Mouse (Mus musculus): Measurements from ENCODE around the gene Sh3bp5. TPM values are rescaled to one million over a fixed set of nuclear protein-coding genes. Genes with fewer than 3 reads are reported as not detected.

Sh3bp5 gene
- total and polyA plus RNA-seq, 3 experiments: 0.19 to 1.0 TPM; not detected in 1

- H3K4me1 ChIP-seq (ENCODE audit: control insufficient read depth in 1 of 2, insufficient read depth in 2 of 2, low read length in 2 of 2): no peaks in the 10 kb centered on the region
Measured at GRCm38 (mm10) chr14:31437826-31438529, 2.1 kb upstream of the Sh3bp5 start.

GRCm38 (mm10) chr14:31435018-31435915 is 611 bp downstream of the Sh3bp5 start:
- no peak for TF ChIP-seq MAFK (IDR thresholded peaks at IDR 0.05; ENCODE audit: borderline replicate concordance, low read depth, low read length)
- no peak for TF ChIP-seq MEF2A (IDR thresholded peaks at IDR 0.05; ENCODE audit: extremely low read depth, insufficient replicate concordance, low read depth, low read length, poor library complexity, severe bottlenecking)
- no peak for TF ChIP-seq CTCF (IDR thresholded peaks at IDR 0.05 in 2 of 3, conservative IDR thresholded peaks at IDR 0.05 in 1 of 3; ENCODE audit: control insufficient read depth in 1 of 3, insufficient read depth in 1 of 3, low read depth in 2 of 3, low read length in 3 of 3, poor library complexity in 1 of 3, severe bottlenecking in 1 of 3)
- TF ChIP-seq CHD2 (IDR thresholded peaks at IDR 0.05; ENCODE audit: low read length): no peak
- no peak for TF ChIP-seq MAX (IDR thresholded peaks at IDR 0.05; ENCODE audit: low read length)
- no peak for TF ChIP-seq USF2 (IDR thresholded peaks at IDR 0.05; ENCODE audit: borderline replicate concordance in 1 of 2, insufficient read depth in 1 of 2, low read depth in 1 of 2, low read length in 2 of 2)
- no peak for TF ChIP-seq SMC3 (IDR thresholded peaks at IDR 0.05; ENCODE audit: low read depth, low read length)
- no peak for TF ChIP-seq NRF1 (IDR thresholded peaks at IDR 0.05; ENCODE audit: insufficient read depth, low read depth, low read length, poor library complexity, severe bottlenecking)
- no peak for TF ChIP-seq GATA1 (IDR thresholded peaks at IDR 0.05; ENCODE audit: low read depth, low read length)
- no peak for TF ChIP-seq USF1 (IDR thresholded peaks at IDR 0.05; ENCODE audit: low read depth, low read length)
- Histone ChIP-seq H3K79me2 (ENCODE audit: control insufficient read depth, insufficient read depth, low read length, poor library complexity) (no peaks in the 10 kb centered on the region), H3K9ac (ENCODE audit: control insufficient read depth, low read depth, low read length, poor library complexity, severe bottlenecking) (peak overlapping the region; percentile 62), H3K27ac (ENCODE audit: control insufficient read depth, low read depth, low read length) (no peak overlapping the region), H3K27me3 (ENCODE audit: control insufficient read depth in 1 of 2, insufficient read depth in 2 of 2, low read length in 2 of 2) (peaks cover 4 to 6% of the 10 kb centered on the region in 2 experiments), H3K4me1 (ENCODE audit: control insufficient read depth in 1 of 2, insufficient read depth in 2 of 2, low read length in 2 of 2) (no peaks in the 10 kb centered on the region), H3K36me3 (ENCODE audit: control insufficient read depth in 1 of 2, insufficient read depth in 2 of 2, low read length in 2 of 2) (peaks cover 0 to 2% of the 10 kb centered on the region in 2 experiments; a peak in 1 of 4 replicates), H3K4me3 (ENCODE audit: control insufficient read depth in 1 of 2, insufficient read depth in 1 of 2, low read depth in 2 of 2, low read length in 2 of 2) (peak overlapping the region; percentile 55 to 65), H3K9me3 (replicated peaks; ENCODE audit: insufficient read depth, low read length) (no peaks in the 10 kb centered on the region)
- no peak for DNase-seq (ENCODE audit: low read depth, low spot score)

More at GRCm38 (mm10) chr14:31437826-31438529, 2.1 kb upstream of the Sh3bp5 start:
- Histone ChIP-seq H3K27me3 (ENCODE audit: control insufficient read depth in 1 of 2, insufficient read depth in 2 of 2, low read length in 2 of 2) (peaks cover 4 to 6% of the 10 kb centered on the region in 2 experiments), H3K79me2 (ENCODE audit: control insufficient read depth, insufficient read depth, low read length, poor library complexity) (no peaks in the 10 kb centered on the region), H3K36me3 (ENCODE audit: control insufficient read depth in 1 of 2, insufficient read depth in 2 of 2, low read length in 2 of 2) (peaks cover 0 to 5% of the 10 kb centered on the region in 2 experiments; a peak in 1 of 4 replicates), H3K9ac (ENCODE audit: control insufficient read depth, low read depth, low read length, poor library complexity, severe bottlenecking) (no peak overlapping the region), H3K27ac (ENCODE audit: control insufficient read depth, low read depth, low read length) (no peak overlapping the region), H3K9me3 (replicated peaks; ENCODE audit: insufficient read depth, low read length) (no peaks in the 10 kb centered on the region), H3K4me3 (ENCODE audit: control insufficient read depth in 1 of 2, insufficient read depth in 1 of 2, low read depth in 2 of 2, low read length in 2 of 2) (no peak overlapping the region)
- DNase-seq (ENCODE audit: low read depth, low spot score): peak; percentile 26
- peak; percentile 20; the same call in 1 of the 2 replicates for TF ChIP-seq GATA1 (IDR thresholded peaks at IDR 0.05; ENCODE audit: low read depth, low read length)
- 0 out of 2 replicates have a peak, but pooled peaks have one; percentile 27 for TF ChIP-seq MYC (IDR thresholded peaks at IDR 0.05; ENCODE audit: low read depth, low read length)
- TF ChIP-seq TBP (IDR thresholded peaks at IDR 0.05; ENCODE audit: low read depth, low read length): no peak
- TF ChIP-seq EP300 (IDR thresholded peaks at IDR 0.05; ENCODE audit: low read depth in 1 of 2, low read length in 2 of 2): no peak

Measured in MEL (cell line).